Mouse (Mus musculus) forebrain, postnatal 0 days (tissue): Measurements from ENCODE around the gene 1110008P14Rik. TPM values are rescaled to one million over a fixed set of nuclear protein-coding genes. Genes with fewer than 3 reads are reported as not detected.

Experiments
- ATAC-seq: fragments of 200-750 bp; cut with Nextera tagmentation; 2 replicates; pipeline ENCODE4 v1.8.0; 2017; ENCODE audit warnings: mild to moderate bottlenecking, moderate library complexity
- DNase-seq: peaks from one replicate; pipeline ENCODE4 v3.0.0-alpha.2; 2015
- H3K27ac ChIP-seq: fragments of 300-500 bp; sonication (generic); 2 replicates; pipeline ENCODE4 v1.5.1; 2014; ENCODE audit warnings: low read depth, mild to moderate bottlenecking, antibody characterized with exemption, low read length, moderate library complexity, mixed read lengths
- H3K27me3 ChIP-seq: fragments of 300-500 bp; sonication (generic); 2 replicates; pipeline ENCODE4 v1.6.1; 2014; ENCODE audit warnings: mild to moderate bottlenecking, low read length, mixed read lengths; ENCODE audit not compliant: insufficient read depth
- H3K36me3 ChIP-seq: fragments of 300-500 bp; sonication (generic); 2 replicates; pipeline ENCODE4 v1.6.1; 2014; ENCODE audit warnings: mild to moderate bottlenecking, moderate library complexity; ENCODE audit not compliant: insufficient read depth
- H3K4me1 ChIP-seq: fragments of 300-500 bp; sonication (generic); 2 replicates; pipeline ENCODE4 v1.6.1; 2014; ENCODE audit warnings: antibody characterized with exemption; ENCODE audit not compliant: insufficient read depth
- H3K4me2 ChIP-seq: fragments of 300-500 bp; sonication (generic); 2 replicates; pipeline ENCODE4 v1.6.1; 2014; ENCODE audit warnings: low read depth, mild to moderate bottlenecking, moderate library complexity
- H3K4me3 ChIP-seq: fragments of 300-500 bp; sonication (generic); 2 replicates; pipeline ENCODE4 v1.5.1; 2014; ENCODE audit warnings: low read depth, low read length, mixed read lengths
- H3K9ac ChIP-seq: fragments of 300-500 bp; sonication (generic); 2 replicates; pipeline ENCODE4 v1.6.1; 2014; ENCODE audit warnings: mild to moderate bottlenecking
- H3K9me3 ChIP-seq: fragments of 300-500 bp; sonication (generic); 2 replicates; pipeline ENCODE4 v1.6.1; 2016; ENCODE audit warnings: low read length
- CTCF ChIP-seq: sonication (generic); IDR thresholded peaks from 2 replicates; pipeline ENCODE4 v1.5.1; 2016; ENCODE audit warnings: antibody characterized with exemption, control low read depth, low read depth
- WGBS: fragments of 180-500 bp; shearing (Covaris S2); extraction: QIAGEN DNeasy Blood & Tissue Kit; methylation state at CpG from one replicate; pipeline ENCODE4 v1.1.7; 2014; 5-methylcytosine and 5-hydroxymethylcytosine counted together
- polyA plus RNA-seq: library from polyadenylated mRNA; unstranded; fragments of >200 nt; fragmentation: Nextera tagmentation; extraction: Ambion mirVana; gene quantifications from 2 replicates; pipeline ENCODE4 v1.2.1, GENCODE M21; 2015
- total RNA-seq: library from RNA; depleted of rRNA; stranded (reverse); fragments of >200 nt; gene quantifications from 2 replicates; pipeline ENCODE4 v1.2.3, GENCODE M21; 2014

The 1110008P14Rik gene
- total and polyA plus RNA-seq, 2 experiments from 2014 or later: 160 to 197 TPM

GRCm38 (mm10) chr2:32354336-32354895 is 27.3 kb downstream of the 1110008P14Rik start:
- TF ChIP-seq CTCF: no peak
- Histone ChIP-seq H3K36me3 (no peaks in the 10 kb centered on the region), H3K4me2 (no peak overlapping the region), H3K4me1 (peaks cover 9% of the 10 kb centered on the region; the same call in 1 of the 2 replicates), H3K9ac (no peak overlapping the region), H3K4me3 (no peak overlapping the region), H3K27ac (no peak overlapping the region), H3K9me3 (no peaks in the 10 kb centered on the region), H3K27me3 (no peaks in the 10 kb centered on the region)
- 90% methylated on average over 3 of the region's 3 CpGs for WGBS
- ATAC-seq (no peak), DNase-seq (no peak)

DNA sequence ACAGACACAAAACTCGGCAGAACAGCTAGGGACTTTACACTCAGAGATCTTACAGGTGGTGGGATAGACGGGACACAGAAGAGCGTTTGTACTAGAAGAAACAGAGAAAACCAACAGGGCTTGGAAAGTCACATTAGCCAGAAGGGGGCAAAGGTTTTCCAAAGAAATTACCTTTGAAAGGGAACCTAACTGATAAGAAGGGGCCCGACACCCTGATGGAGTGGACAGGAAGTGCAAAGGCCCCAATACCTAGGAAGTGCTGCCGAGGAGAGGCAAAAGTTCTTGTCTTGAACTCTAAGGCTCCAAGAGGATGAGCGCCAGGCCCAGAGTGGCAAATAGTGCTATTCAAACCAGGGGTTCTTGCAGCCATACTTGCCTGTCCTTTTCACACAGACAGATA is 27.9 kb downstream of the 1110008P14Rik start:
- Histone ChIP-seq H3K9ac (no peak overlapping the region), H3K4me1 (peaks cover 9% of the 10 kb centered on the region; the same call in 1 of the 2 replicates), H3K9me3 (no peaks in the 10 kb centered on the region), H3K27me3 (no peaks in the 10 kb centered on the region), H3K4me2 (no peak overlapping the region), H3K4me3 (no peak overlapping the region), H3K27ac (no peak overlapping the region), H3K36me3 (no peaks in the 10 kb centered on the region)
- no peak for TF ChIP-seq CTCF
- DNase-seq: no peak
- no peak for ATAC-seq
- 79% methylated on average over 6 of the region's 6 CpGs for WGBS

DNA sequence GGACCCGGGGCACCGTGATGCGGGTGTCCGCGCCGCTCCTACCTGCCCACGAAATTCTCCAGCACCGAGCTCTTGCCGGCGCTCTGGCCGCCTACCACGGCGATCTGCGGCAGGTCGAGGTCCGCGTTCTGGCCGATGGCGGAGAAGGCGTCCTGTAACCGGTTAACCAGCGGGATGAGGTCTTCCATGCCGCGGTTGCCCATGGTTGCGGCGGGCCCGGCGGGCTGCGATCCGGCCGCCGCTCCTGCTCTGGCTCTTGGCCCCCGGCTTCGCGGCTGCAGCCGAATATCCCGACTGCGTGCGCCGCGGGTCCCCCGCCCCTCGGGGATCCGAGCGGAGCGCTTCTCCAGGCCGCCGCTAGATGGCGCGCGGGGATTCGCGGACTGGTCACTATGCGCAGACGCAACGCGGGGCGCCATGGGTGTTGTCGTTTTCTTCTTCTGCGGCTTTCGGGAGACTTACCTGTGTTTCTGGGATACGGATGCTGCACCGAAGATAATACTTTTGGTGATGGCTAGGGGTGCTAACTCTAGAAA is 28.7 kb downstream of the 1110008P14Rik start, which contains the start of gene Dnm1:
Dnm1 (minus strand) TSS at position 332 of the 536 bp plus-strand sequence.
- peak within 1 kb of the TSS; percentile 84 for H3K4me2 ChIP-seq
- WGBS: 2% methylated on average over 63 of the region's 63 CpGs
- peak within 1 kb of the TSS; percentile 91 for H3K9ac ChIP-seq
- H3K27ac ChIP-seq: peak within 1 kb of the TSS; percentile 89
- no peaks in the 10 kb centered on the region for H3K36me3 ChIP-seq
- TF ChIP-seq CTCF: peak; percentile 96
- H3K4me1 ChIP-seq: peaks cover 9% of the 10 kb centered on the region; the same call in 1 of the 2 replicates
- H3K27me3 ChIP-seq: no peaks in the 10 kb centered on the region
- ATAC-seq (peak; percentile 87), DNase-seq (peak; percentile 96)
- peak within 1 kb of the TSS; percentile 80 for H3K4me3 ChIP-seq
- no peaks in the 10 kb centered on the region for H3K9me3 ChIP-seq

GRCm38 (mm10) chr2:32352151-32353006 is 29.4 kb downstream of the 1110008P14Rik start, which contains the start of gene Ciz1:
TSS of gene Ciz1 (plus strand) at chr2:32352327.
- 3% methylated on average over 35 of the region's 52 CpGs for WGBS
- ATAC-seq (peak; percentile 79), DNase-seq (peak; percentile 83)
- H3K27ac ChIP-seq: peak within 1 kb of the TSS; percentile 89
- H3K4me2 ChIP-seq: peak within 1 kb of the TSS; percentile 84
- TF ChIP-seq CTCF: no peak
- no peaks in the 10 kb centered on the region for H3K27me3 ChIP-seq
- peak within 1 kb of the TSS; percentile 80 for H3K4me3 ChIP-seq
- H3K4me1 ChIP-seq: peaks cover 9% of the 10 kb centered on the region; the same call in 1 of the 2 replicates
- no peaks in the 10 kb centered on the region for H3K9me3 ChIP-seq
- H3K36me3 ChIP-seq: no peaks in the 10 kb centered on the region
- H3K9ac ChIP-seq: peak within 1 kb of the TSS; percentile 91

- Histone ChIP-seq H3K27me3 (no peaks in the 10 kb centered on the region), H3K4me2 (peak overlapping the region; percentile 84), H3K9ac (peak overlapping the region; percentile 91), H3K9me3 (no peaks in the 10 kb centered on the region), H3K4me1 (peaks cover 9% of the 10 kb centered on the region; the same call in 1 of the 2 replicates), H3K27ac (peak overlapping the region; percentile 89), H3K36me3 (no peaks in the 10 kb centered on the region), H3K4me3 (peak overlapping the region; percentile 80)
- DNase-seq (no peak), ATAC-seq (no peak)
- WGBS: 52% methylated on average over 9 of the region's 9 CpGs
- no peak for TF ChIP-seq CTCF
These were observed 30.2 kb downstream of the 1110008P14Rik start for GRCm38 (mm10) chr2:32351471-32351961.

GRCm38 (mm10) chr2:32350471-32351051 is 31.2 kb downstream of the 1110008P14Rik start:
- H3K4me2 ChIP-seq: peak overlapping the region; percentile 84; the same call in 1 of the 2 replicates
- TF ChIP-seq CTCF: no peak
- H3K36me3 ChIP-seq: no peaks in the 10 kb centered on the region
- WGBS: 47% methylated on average over 13 of the region's 13 CpGs
- ATAC-seq (no peak), DNase-seq (no peak)
- H3K27ac ChIP-seq: no peak overlapping the region
- H3K27me3 ChIP-seq: no peaks in the 10 kb centered on the region
- no peak overlapping the region for H3K4me3 ChIP-seq
- peaks cover 9% of the 10 kb centered on the region; the same call in 1 of the 2 replicates for H3K4me1 ChIP-seq
- H3K9me3 ChIP-seq: no peaks in the 10 kb centered on the region
- H3K9ac ChIP-seq: no peak overlapping the region
